Mouse (Mus musculus) lung, postnatal 36 days (tissue): Measurements from ENCODE around the gene Brd3.
"Not testable (repeated sequence)": the region's sequence is repeated elsewhere in the genome, so short reads cannot be mapped to it uniquely, and the experiment has no call there.

Experiments used
- DNase-seq: peaks from one replicate; pipeline ENCODE4 v3.0.0; 2022; ENCODE audit warnings: mixed read lengths

Brd3 gene

DNA sequence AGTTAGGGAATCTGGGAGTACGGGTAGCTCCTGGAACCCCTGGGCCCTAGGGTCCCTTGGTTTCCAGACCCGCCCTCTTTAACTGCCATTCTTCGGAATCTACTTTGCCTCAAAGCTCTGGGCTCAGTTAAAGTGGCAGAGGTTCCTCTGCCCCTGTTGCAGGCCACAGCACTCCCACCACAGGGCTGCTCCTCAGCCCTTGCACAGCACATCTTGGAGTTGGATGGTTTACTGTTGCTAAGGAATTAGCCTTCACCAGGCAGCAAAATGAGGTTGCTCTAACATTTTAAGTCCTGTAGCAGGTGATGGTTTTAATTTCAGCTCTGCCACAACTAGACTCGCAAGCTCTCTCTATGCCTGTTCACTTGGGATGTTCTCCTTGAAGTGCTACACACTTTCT, at the start of gene Brd3:
Gene Brd3, minus strand, starts transcription at position 101 of the 400 bp plus-strand sequence.
- no peak for DNase-seq

DNA sequence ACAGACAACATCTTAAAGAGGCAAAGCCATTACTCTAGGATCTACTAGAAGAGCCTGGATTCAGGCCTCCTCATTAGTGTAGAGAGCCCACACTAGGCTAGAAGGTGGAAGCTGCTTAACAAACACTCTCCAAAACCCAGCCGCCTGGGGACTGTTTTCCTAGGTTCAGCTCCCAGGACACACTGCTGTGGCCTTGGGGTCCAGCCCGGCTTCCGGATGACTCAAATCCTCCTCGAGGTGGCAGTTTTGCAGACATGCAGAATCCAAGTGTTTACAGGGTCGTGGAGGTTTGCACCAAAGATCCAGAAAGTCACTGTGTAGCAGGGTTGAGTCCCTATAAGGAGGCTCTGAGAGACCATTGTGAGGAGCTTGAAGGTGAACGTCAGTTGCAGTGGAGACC, 49.5 kb upstream of the Brd3 start:
- DNase-seq: no peak

DNA sequence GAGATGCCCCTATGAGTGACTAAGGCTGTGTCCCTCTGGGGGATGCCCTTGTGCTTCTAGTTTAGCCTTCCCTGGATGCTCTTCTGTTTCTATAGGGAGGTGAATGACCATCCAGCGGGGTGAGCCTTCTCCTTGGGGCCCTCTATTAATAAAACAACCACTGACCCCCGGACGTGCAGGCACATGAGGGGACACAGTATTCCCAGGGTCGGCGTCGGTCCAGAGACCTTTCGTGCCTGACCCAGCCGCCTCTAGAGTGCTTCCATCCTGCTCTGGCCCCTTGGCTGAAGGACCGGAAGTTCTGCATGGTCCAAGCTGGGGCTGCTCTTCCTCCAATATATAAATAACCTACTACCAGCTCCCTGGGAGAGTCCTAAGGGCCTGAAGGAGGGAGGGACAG, 46.8 kb upstream of the Brd3 start:
- DNase-seq: peak; percentile 50

DNA sequence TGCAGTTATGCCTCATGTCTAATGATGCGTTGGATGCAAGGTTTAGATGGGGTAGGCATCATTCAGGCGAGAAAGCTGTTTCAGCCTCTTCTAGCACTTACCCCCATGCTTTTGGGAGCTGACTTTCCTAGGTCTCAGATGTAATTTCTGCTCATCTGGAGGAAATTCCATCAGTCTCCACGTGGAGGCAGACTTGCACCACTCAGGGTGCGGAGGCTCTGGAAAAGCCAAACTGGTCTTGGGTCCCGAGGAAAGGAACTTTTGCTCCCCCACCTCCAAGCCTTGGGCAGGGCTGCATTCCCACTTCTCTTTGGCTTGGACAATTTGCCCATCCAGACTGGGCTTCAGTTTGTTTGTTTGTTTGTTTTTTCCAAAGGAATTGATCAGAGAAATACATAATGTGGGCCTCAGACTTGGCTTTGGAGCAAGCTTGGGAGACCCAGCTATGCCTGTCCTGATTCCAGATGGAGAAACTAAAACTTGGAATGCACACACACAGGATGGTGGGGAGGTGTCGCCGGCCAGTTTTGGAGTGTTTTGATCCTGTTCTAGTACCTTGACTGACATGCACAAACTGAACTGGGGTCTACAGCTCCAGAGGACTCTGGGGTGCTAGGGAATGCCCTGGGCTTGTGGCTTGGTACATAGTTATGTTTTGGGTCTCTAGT, 45.3 kb upstream of the Brd3 start:
- DNase-seq: peak; percentile 85

DNA sequence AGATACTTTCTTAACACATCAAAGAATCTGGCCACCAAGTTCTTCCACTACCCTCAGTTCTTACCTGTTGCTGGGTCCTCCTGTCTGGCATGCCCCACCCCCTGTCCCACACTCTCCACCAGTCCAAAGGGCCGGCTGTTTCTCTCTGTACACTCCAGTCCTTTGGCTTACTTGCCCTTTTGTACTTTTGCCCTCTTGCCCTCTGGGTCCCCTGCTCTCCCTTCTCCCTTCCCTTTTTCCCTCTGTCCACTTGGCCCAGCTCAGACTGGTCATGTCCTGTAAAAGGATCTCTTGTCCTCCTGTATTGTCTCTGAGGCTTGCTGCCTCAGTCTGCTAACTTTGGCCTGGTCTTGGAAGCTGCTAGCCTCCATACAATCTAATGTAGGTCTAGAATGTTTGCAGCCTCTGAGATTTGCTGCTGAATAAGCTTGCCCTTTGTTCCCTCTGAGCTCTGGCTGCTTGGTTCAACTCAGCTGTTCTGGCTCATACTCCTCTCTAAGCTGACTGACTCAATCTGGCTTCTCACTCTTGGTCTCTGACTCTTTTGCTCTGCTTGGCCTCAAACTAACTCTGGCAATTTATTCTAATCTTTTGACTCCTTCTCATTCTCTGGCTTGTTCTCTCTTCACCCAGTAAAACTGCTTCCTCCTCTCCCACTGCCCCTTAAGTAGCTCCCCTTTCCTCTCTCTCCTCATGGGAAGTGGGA, 41.4 kb upstream of the Brd3 start:
- no peak for DNase-seq

DNA sequence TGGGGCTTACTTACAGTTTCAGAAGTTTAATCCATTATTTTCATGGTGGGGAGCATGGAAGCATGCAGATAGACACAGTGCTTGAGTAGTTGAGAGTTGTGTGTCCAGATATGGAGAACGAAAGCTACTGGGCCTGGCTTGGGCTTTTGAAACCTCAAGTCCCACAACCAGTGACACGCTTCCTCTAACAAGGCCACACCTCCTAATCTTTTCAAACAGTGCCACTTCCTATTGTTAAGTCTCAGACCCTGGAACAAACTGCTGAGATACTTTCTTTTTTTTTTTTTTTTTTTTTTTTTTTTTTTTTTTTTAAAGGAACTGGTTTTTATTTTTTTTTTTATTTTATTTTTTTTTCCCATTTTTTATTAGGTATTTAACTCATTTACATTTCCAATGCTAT, 40.5 kb upstream of the Brd3 start:
- DNase-seq: no peak

DNA sequence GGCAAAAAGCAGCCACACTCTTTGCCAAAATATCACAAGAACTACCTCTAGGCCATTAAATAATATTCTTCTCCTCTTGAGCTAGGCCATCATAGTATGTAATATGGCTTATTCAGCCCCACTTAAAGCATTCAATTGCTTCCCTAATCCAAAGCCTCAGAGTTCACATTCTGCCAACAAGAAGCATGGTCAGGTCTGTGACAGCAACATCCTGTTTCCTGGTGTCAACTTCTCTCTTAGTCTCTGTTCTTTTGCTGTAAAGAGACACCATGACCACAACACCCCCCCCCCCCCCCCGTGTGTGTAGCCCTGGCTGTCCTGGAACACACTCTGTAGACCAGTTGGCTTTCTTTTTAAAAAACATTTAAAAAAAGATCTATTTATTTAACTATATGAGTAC, 39.9 kb upstream of the Brd3 start:
- DNase-seq: no peak

DNA sequence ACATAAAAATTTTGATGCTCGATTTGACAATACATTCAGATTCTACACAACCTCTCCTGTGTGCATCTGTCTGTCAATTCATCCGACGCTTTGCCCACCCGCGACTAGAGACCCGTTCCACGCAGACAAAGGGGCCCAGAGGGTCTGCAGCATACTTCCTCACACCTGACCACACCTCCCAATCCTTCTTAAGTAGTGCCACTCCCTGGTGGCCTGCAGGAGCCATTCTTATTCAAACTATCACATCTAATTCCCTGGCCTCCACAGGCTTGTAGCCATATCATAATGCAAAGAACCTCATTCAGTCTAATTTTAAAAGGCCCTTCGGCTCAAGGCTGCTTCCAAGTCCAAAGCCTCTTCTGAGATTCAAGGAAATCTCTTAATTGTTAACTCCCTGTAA, 38.6 kb upstream of the Brd3 start:
- not testable (repeated sequence) for DNase-seq

DNA sequence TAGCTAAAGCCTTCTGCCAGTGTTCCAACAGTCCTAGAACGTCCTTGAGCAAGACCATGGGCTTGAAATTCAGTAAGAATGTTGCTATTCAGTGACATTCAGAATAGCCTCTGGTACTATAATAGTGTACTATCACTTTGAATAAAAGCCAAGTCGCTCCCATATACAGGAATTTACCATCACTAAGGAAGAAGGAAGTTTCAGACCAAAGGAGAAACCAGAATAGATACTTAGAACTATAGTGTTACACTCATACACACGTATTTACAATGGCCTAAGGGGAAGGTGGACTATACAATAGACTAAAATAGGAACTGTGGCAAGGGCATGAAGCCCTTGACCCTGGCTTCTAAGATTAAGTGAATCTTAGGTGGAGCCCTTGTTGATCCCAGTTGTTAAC, 38.1 kb upstream of the Brd3 start:
- DNase-seq: not testable (repeated sequence)

DNA sequence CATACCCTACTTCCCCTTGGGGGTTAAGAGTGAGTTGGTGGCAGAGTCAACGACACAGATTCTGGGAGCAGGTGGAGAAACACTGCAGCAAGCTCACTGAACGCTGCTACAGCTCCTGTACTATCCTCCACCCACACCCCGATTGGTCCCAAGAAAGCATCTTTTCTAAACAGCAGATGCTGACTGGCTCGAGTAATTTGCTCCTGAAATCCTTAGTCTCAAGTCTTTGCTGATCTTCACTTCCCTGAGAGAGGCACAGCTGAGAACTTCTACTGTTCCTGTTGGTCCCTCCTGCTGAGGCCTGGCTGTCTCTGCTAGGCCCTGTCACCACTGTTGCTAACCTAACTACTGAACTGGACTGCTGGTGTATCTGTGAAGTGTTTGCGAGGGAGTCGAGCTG, 37.2 kb upstream of the Brd3 start:
- DNase-seq: no peak

DNA sequence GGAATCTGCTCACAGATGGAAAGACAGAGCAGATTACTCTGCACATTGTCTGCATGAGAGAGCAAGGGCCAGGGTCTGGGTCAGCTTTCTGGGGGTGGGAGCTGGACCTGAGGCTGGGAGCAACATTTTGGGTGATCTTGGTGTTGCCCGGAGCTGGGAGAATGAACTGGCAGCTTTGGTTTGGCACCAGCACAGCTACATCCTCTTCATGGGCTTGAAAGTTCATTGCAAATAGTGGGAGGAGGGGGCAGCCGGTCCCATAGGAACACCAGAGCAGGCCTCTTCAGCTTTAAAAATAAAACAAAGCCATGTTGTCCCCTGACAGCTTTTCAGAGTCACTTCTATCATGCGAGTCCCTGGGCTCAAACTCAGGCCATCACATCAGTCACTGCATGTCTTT, 33.8 kb upstream of the Brd3 start:
- DNase-seq: no peak

DNA sequence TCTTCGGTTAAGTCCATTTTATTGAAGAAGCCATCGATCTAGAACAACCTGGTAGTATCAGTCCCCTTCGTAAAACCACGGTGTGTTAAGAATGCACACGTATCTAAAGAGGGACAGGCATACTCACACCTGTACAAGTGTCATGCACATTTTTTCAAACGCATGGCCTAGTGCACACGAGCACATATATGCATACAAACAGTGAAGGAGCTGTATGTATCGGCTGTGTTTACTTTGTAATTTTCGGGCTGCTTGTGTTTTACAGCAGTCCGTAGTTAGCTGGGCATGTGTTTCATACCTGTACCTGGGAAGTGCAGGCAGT, 33.0 kb upstream of the Brd3 start:
- no peak for DNase-seq

DNA sequence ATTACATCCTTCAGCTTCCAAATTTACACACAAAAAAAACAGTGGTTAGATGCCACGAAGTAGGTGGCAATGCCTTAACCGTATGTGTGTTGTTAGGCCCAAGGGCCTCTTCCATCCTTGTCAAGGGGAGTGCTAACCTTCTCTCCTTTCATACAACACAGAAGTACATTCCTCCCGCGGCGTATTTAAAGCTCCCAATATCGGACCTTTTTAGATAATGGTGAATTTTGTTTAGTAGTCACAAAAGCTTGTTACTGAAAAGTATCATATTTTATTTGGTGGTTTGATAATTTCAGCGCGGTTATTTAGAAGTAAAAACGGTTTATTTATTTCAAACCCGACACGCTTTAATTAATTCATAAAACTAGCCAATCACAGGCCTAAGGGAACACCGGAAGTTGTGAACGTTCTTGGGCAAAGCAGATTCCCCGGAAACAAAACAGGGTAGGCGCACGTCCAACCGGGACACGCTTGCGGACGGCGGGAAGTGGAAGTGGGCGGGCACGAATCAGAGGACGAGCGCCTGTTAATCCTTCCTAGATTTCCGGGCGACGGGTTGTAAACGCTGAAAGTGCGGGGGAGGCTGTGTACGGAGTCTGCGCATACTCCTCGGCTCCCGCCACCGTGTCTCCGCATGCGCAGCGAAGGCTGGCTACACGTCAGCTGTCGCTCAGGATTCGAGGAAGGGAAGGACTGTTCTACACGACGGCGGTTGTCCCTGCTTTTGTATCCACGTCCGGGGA, 32.5 kb upstream of the Brd3 start:
- DNase-seq: peak; percentile 99

DNA sequence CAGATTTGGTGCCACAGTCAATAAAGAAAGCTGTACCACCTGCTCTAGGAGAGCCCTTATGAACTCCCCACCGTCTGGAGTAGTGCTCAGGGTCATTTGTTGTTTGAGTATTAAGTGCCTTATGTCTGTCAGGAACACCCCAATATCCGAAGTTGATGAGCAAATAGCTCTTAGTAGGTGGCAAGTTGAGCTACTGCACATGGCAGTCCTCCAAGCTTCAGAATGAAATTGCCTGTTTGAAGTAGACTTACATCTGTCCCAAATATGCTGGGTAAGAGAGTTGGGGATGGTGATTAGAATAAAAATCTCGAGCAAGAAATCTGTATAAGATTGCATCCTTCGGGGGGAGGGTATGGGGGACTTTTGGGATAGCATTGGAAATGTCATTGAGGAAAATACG, 31.9 kb upstream of the Brd3 start:
- no peak for DNase-seq

DNA sequence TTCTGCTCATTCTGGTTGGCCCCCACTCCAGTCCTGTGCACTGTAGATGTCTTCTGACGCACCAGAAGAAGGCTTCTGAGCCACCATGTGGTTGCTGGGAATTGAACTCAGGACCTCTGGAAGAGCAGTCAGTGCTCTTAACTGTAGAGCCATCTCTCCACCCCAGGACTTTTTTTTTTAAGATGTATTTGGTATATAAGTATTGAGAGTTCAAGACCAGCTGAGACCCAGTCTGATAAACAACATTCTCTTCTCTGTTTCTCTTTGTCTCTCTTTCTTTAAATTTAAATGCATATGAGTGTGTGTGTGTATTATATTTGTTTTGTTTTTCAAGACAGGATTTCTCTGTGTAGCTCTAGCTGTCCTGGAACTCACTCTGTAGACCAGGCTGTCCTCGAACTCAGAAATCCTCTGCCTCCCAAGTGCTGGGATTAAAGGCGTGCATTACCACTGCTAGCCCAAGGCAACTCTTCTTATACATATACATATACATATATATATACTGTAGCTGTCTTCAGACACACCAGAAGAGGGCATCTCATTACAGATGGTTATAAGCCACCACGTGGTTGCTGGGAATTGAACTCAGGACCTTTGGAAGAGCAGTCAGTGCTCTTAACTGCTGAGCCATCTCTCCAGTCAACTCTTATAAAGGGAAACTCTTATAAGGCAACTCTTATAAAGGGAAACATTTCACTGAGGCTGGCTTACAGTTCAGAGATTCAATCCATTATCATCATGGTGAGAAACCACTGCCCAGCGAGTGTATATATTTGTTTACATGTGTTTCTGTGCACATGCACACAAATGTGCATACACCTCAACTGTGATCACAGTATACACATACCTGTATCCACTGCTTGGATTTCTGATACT, 31.2 kb upstream of the Brd3 start:
- not testable (repeated sequence) for DNase-seq

DNA sequence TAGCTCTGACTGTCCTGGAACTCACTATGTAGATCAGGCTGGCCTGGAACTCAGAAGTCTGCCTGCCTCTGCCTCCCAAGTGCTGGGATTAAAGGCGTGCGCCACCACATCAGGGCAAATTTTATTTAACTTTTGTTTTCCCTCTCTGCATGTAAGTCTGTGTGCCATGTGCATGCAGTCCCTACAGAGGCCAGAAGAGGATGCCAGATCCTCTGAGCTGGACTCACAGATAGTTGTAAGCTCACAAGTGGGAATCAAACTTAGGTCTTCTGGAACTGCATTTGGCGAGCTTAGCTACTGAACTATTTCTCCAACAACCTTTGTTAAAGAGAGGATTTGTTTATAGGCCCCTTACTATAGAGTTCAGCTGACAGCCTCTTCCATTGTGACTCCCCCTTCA, 10.8 kb upstream of the Brd3 start:
- no peak for DNase-seq

DNA sequence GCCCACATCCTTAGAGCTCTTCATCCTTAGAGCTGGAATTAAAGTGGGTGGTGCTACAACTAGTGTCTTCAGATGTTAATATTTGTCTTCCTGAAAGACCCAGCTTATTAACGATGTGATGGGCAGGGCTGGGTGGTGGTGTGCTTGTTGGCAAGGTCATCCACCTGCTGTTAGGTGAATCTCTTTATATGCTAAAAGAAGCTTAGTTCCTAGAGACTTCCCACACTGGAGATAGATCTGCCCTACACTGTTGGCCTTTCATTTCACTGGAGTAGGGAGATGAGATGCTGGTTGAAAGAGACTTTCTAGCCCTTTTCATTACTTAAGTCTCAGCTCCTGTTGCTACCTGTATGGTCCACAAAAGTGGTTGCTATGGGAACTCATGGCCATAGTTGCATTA, 8.8 kb upstream of the Brd3 start:
- no peak for DNase-seq

DNA sequence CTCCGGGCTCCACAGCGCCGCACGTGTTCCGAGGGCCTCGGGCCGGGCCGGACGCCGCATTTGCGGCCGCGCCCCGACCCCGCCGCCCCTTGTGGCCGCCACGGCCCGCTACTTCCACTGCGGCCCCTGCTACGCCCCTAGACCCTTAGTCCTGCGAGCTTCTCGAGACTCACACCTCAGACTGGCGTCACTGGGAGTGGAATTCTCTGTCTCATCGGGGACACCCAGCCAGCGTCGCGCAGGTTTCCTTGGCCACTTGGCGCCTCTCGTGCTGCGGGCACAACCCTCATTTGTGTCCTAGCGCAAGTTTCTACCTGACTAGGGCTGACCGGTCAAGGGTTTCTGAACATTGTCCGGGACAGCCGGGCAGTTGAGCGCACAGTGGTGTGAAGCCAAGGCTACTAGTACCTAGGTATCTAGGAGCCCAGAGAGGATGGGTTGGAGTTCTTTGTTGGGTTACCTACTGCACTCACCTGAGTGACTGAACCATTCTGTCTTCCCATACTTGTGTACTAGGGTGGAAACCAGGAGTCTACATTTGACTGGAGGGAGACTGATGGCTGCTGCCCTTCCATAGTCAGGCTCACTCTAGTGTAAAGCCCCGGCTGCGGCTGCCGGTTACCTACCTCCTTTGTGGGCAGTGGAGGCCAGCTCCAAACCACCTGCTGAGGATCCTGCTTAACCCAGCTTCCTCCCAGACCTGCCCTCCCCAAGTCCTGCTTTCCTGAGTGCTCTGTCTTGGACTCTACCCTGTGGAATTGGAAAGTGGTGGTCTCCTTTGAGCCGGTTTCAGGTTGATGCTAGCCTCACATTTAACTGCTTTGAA, 8.1 kb upstream of the Brd3 start:
- DNase-seq: peak; percentile 20

DNA sequence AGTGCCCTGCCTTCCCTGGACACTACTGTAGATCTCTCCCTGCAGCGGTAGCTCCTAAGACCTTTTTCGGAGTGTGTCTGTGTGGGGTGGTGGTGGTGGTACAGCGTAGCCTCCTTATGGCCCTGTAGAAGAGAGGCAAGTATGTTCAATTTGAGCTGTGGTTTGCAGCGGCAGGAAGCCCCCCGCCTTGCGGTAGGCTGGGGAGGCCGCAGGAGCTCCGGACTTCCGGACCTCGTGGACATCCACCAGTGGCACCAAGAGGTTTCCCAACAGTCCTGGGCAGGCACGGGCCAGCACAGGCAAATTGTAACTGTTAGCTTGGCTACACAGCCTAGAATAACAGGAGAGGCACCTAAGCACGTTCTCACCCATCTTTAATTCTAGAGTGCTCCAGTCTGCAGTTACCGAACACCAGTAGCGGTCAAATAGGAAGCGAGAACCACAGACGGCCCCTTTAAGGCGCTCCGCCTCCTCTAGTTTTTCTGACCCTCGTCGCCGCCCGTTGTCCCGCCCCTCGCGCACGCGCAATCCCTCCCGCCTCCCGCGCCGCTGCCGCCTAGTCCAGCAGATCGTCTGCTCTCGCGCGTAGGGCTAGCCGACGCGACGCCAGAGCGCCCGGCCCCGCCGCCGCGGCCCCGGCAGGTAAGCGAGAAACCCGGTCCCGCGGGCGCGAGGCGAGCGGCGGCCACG, 7.3 kb upstream of the Brd3 start, which contains the start of gene Wdr5:
Gene Wdr5, plus strand, starts transcription at position 519 of the 690 bp plus-strand sequence.
- peak; percentile 95 for DNase-seq

DNA sequence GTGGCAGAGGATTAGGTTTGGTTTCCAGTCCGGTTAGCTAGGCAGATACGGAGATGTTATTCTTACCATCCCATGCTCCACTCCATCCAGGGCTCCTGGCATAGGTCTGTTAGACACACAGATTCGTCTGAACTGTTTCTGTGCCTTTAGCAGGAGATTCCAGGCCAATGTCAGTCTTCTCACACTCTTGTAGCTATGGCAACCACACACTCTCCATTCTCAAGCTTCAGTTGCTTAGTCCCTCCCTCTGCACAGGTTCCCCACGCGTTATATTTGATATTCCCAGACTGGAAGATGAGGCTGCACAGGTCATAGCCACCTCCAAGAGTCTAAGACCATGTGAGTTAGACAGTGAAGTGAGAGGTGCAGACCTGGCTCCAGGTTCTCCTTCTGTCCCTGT, 6.4 kb upstream of the Brd3 start:
- DNase-seq: no peak

DNA sequence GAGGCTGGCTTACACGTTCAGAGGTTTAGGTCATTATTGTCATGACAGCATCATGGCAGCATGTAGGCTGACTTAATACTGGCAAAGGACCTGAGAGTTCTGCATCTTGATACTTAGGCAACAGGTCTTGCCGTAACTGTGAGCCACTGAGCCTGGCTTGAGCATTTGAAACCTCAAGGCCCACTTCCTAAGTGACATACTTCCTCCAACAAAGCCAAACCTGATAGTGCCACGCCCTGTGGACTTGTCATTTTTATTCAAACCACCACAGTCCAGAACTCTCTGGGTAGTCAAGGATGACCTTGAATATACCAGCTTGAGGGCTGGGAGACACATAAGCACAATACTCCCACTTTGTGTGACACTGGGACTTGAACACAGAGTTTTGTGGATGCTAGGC, 5.4 kb upstream of the Brd3 start:
- DNase-seq: no peak

DNA sequence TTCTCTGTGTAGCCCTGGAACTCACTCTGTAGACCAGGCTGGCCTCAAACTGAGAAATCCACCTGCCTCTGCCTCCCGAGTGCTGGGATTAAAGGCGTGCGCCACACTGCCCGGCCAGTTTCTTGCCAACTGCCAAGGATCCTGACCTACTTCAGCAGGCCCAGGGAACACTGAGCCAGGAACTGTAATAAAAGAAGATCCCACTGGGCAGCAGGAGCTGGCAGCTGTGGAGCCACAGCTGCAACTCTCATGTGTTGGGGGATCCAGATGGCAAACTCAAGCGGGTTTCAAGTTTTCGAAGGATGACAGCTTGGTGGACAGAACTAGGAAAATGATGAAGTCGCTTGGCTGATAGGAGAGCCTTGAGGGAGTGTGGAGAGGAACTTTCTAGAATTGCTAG, 3.2 kb upstream of the Brd3 start:
- no peak for DNase-seq
